Mouse (Mus musculus) neural tube, embryonic 15.5 days (tissue): ENCODE measurements at regions not wholly inside any gene's neighbourhood (a gene's known extent, or its start where the extent isn't known, plus 50 kb on each side); places are given as distances from the start of the nearest gene placed in this dataset.

ENCODE experiments used
- ATAC-seq: fragments of 200-750 bp; cut with Nextera tagmentation; 2 replicates; pipeline ENCODE4 v1.8.0; 2017; ENCODE audit warnings: mild to moderate bottlenecking, moderate TSS enrichment, moderate library complexity; ENCODE audit not compliant: low FRiP score
- H3K27ac ChIP-seq: fragments of 300-500 bp; sonication (generic); replicated peaks from 2 replicates; pipeline ENCODE4 v1.5.1; 2015; ENCODE audit warnings: mild to moderate bottlenecking, inconsistent platforms
- H3K27me3 ChIP-seq: fragments of 300-500 bp; sonication (generic); replicated peaks from 2 replicates; pipeline ENCODE4 v1.6.1; 2015; ENCODE audit warnings: inconsistent platforms
- H3K36me3 ChIP-seq: fragments of 300-500 bp; sonication (generic); 2 replicates; pipeline ENCODE4 v1.6.1; 2015; ENCODE audit warnings: inconsistent platforms
- H3K4me1 ChIP-seq: fragments of 300-500 bp; sonication (generic); 2 replicates; pipeline ENCODE4 v1.6.1; 2015; ENCODE audit warnings: inconsistent platforms
- H3K4me2 ChIP-seq: fragments of 300-500 bp; sonication (generic); 2 replicates; pipeline ENCODE4 v1.6.1; 2015; ENCODE audit warnings: inconsistent platforms, mild to moderate bottlenecking, moderate library complexity
- H3K4me3 ChIP-seq: fragments of 300-500 bp; sonication (generic); replicated peaks from 2 replicates; pipeline ENCODE4 v1.5.1; 2015; ENCODE audit warnings: mild to moderate bottlenecking, inconsistent platforms
- H3K9ac ChIP-seq: fragments of 300-500 bp; sonication (generic); replicated peaks from 2 replicates; pipeline ENCODE4 v1.6.1; 2015; ENCODE audit warnings: mild to moderate bottlenecking, inconsistent platforms
- H3K9me3 ChIP-seq: fragments of 300-500 bp; sonication (generic); replicated peaks from 2 replicates; pipeline ENCODE4 v1.6.1; 2016; ENCODE audit warnings: inconsistent platforms
- WGBS: fragments of 180-500 bp; shearing (Covaris S2); methylation state at CpG from one replicate; pipeline ENCODE4 v1.1.7; 2015; ENCODE audit warnings: mixed read lengths; 5-methylcytosine and 5-hydroxymethylcytosine counted together

DNA sequence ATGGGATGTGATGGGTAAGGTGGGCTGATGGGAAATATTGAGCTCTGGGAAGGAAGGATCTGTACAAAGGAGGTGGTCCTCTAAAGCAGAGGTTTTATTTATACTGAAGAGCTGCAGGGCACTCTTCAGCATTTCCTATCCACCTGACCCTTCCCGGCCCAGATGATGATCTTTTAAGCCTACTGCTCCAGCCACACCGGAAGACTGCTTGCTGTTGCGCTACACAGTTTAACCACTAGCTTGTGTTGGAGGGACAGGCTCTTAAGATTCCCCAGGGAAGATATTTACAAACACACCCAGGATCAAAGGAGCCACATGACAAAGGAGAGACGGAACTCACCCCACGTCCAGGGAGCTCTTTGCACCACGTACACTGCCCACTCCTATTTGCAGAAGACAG lies 196.8 kb upstream of the Rreb1 start:
- WGBS, result 56% methylated on average over 6 of the region's 6 CpGs
- Histone ChIP-seq H3K36me3 (no peaks in the 10 kb centered on the region), H3K27me3 (no peaks in the 10 kb centered on the region), H3K9me3 (no peaks in the 10 kb centered on the region), H3K9ac (no peak overlapping the region), H3K4me3 (no peak overlapping the region), H3K4me2 (no peak overlapping the region), H3K27ac (no peak overlapping the region), H3K4me1 (peaks cover 4% of the 10 kb centered on the region; the same call in 1 of the 2 replicates)
- ATAC-seq, result no peak

DNA sequence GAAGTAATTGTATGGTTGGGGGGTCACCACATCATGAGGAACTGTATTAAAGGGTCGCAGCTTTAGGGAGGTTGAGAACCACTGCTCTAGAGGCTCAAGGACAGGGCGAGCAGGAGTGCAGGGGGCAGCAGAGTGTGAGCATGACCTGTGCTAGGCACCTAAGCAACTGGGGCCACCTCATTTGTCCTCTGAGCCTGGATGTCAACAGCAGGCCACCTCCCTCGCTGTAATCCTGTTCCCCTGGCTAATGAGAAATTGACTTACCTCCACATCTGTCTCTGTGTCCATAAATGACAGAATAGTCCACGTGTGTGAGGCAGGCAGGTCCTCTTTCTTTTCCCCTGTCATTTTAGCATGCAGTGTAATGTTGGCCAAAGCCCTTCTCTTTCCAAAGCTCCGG lies 192.7 kb upstream of the Rreb1 start:
- ATAC-seq, result no peak
- 88% methylated on average over 5 of the region's 5 CpGs for WGBS
- no peak overlapping the region for H3K4me3 ChIP-seq
- H3K27ac ChIP-seq, result no peak overlapping the region
- no peaks in the 10 kb centered on the region for H3K9me3 ChIP-seq
- no peaks in the 10 kb centered on the region for H3K36me3 ChIP-seq
- H3K4me1 ChIP-seq, result no peaks in the 10 kb centered on the region
- no peaks in the 10 kb centered on the region for H3K27me3 ChIP-seq
- H3K9ac ChIP-seq, result no peak overlapping the region
- no peak overlapping the region for H3K4me2 ChIP-seq

GRCm38 (mm10) chr13:37586511-37586910 lies 191.7 kb upstream of the Rreb1 start:
- Histone ChIP-seq H3K27ac (no peak overlapping the region), H3K4me1 (no peaks in the 10 kb centered on the region), H3K9ac (no peak overlapping the region), H3K4me3 (no peak overlapping the region), H3K9me3 (no peaks in the 10 kb centered on the region), H3K4me2 (no peak overlapping the region), H3K36me3 (no peaks in the 10 kb centered on the region), H3K27me3 (no peaks in the 10 kb centered on the region)
- no peak for ATAC-seq
- 42% methylated on average over 4 of the region's 4 CpGs for WGBS

- Histone ChIP-seq H3K27me3 (no peaks in the 10 kb centered on the region), H3K9me3 (no peaks in the 10 kb centered on the region), H3K27ac (no peak overlapping the region), H3K4me1 (no peaks in the 10 kb centered on the region), H3K4me3 (no peak overlapping the region), H3K36me3 (no peaks in the 10 kb centered on the region), H3K9ac (no peak overlapping the region), H3K4me2 (no peak overlapping the region)
- whole genome bisulfite sequencing, result 98% methylated on average over 3 of the region's 3 CpGs
- ATAC-seq, result no peak
These were observed 190.3 kb upstream of the Rreb1 start for GRCm38 (mm10) chr13:37587911-37588310.

DNA sequence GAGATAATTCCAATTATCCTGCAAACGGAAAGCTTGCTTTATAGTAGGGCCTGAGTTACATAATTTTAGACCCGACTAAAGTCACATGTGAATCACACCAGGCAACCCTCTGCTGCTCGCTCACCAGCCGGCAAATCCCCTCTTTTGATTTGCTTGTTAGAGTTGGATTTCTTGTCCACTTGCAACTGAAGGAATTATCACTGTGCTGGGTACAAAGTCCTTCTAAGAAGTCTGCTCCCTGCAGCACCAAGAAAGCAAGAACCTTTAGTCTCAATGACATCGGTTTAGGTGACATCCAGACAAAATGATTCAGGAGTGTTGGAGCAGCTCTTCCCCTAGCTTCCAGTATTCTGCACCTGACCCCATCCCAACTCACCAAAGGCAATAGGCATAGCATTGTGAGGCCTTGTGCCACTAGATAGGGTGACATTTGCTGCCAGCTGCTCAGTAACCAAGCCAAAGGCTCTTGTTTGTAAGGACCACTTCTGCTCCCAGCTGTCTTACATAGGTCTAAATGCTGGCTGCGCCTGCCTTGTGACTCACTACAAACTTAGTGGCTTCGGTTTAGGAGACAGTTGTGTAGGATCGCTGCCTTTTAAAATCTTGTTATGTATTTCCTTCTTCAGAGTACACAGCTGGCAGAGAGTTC lies 189.5 kb upstream of the Rreb1 start:
- ATAC-seq, result no peak
- Histone ChIP-seq H3K36me3 (no peaks in the 10 kb centered on the region), H3K4me1 (no peaks in the 10 kb centered on the region), H3K9me3 (no peaks in the 10 kb centered on the region), H3K27me3 (no peaks in the 10 kb centered on the region), H3K4me3 (no peak overlapping the region), H3K9ac (no peak overlapping the region), H3K4me2 (no peak overlapping the region), H3K27ac (no peak overlapping the region)
- WGBS, result 92% methylated on average over 8 of the region's 8 CpGs

- H3K9ac ChIP-seq, result no peak overlapping the region
- H3K4me2 ChIP-seq, result no peak overlapping the region
- H3K4me3 ChIP-seq, result no peak overlapping the region
- H3K27ac ChIP-seq, result no peak overlapping the region
- 79% methylated on average over 5 of the region's 5 CpGs for WGBS
- H3K9me3 ChIP-seq, result no peaks in the 10 kb centered on the region
- ATAC-seq, result no peak
- H3K36me3 ChIP-seq, result no peaks in the 10 kb centered on the region
- no peaks in the 10 kb centered on the region for H3K4me1 ChIP-seq
- no peaks in the 10 kb centered on the region for H3K27me3 ChIP-seq
These were observed 186.1 kb upstream of the Rreb1 start for GRCm38 (mm10) chr13:37592149-37592548.

DNA sequence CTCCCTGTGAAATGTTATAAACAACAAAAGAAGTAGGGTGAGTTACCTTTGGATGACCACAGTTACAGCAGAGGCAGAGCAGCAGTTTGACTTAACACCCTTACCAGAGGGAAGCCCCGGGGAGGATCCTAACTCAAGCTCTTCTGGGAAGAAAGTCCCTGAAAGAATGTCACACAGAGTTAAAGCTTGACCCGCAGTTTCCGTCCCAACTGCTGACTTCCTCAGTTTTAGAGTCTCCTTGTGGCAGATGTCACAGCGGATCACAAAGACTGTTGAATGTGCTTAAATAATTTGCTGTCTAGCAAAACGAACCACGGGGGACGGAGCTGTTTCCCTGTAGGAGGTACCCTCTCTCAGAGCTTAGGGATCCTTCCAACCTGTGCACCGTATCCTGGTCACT lies 183.0 kb upstream of the Rreb1 start:
- ATAC-seq, result no peak
- H3K27me3 ChIP-seq, result no peaks in the 10 kb centered on the region
- no peaks in the 10 kb centered on the region for H3K9me3 ChIP-seq

GRCm38 (mm10) chr13:37597575-37597974 lies 180.6 kb upstream of the Rreb1 start:
- H3K27ac ChIP-seq, result no peak overlapping the region
- ATAC-seq, result no peak
- no peak overlapping the region for H3K9ac ChIP-seq
- H3K4me2 ChIP-seq, result no peak overlapping the region
- no peaks in the 10 kb centered on the region for H3K9me3 ChIP-seq
- no peaks in the 10 kb centered on the region for H3K4me1 ChIP-seq
- no peaks in the 10 kb centered on the region for H3K36me3 ChIP-seq
- no peak overlapping the region for H3K4me3 ChIP-seq
- WGBS, result 65% methylated on average over 8 of the region's 8 CpGs
- H3K27me3 ChIP-seq, result no peaks in the 10 kb centered on the region

More for the DNA sequence above, 183.0 kb upstream of the Rreb1 start:
- WGBS, result 37% methylated on average over 8 of the region's 8 CpGs
- no peak overlapping the region for H3K4me3 ChIP-seq
- no peak overlapping the region for H3K27ac ChIP-seq
- no peaks in the 10 kb centered on the region for H3K36me3 ChIP-seq
- H3K4me2 ChIP-seq, result no peak overlapping the region
- H3K4me1 ChIP-seq, result no peaks in the 10 kb centered on the region
- no peak overlapping the region for H3K9ac ChIP-seq

DNA sequence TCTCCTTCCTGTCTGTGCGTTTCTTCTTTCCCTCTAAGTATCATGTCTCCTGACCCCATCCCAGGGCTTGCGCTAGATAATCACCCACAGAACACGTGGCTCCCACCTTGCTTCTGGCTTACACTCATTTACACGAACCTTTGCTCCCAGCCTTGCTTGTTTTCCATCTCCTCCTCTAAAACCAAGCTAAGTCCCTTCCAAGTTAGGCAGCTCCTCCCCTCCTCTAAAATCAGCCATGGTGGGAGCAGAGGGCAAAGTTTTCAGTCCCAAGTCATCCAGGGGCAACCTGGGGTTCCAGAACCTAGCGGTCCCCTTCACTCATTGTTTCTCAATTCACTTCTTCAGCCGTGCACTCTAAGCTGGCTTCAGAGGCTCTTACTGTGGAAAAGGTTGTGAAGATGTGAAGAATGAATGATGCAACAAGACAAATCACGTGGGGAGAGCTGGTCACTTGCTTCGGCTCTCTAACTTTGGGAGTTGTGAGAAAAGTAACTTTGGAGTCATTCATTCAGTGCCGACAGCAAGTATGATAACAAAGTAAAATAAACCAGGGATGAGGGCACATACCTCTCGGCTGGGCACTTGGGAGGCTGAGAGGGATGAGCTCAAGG lies 179.9 kb upstream of the Rreb1 start:
- no peak for ATAC-seq
- no peak overlapping the region for H3K4me2 ChIP-seq
- H3K4me3 ChIP-seq, result no peak overlapping the region
- H3K27me3 ChIP-seq, result no peaks in the 10 kb centered on the region
- no peak overlapping the region for H3K9ac ChIP-seq
- H3K9me3 ChIP-seq, result no peaks in the 10 kb centered on the region
- no peak overlapping the region for H3K27ac ChIP-seq
- H3K4me1 ChIP-seq, result no peaks in the 10 kb centered on the region
- WGBS, result 88% methylated on average over 10 of the region's 10 CpGs
- no peaks in the 10 kb centered on the region for H3K36me3 ChIP-seq

DNA sequence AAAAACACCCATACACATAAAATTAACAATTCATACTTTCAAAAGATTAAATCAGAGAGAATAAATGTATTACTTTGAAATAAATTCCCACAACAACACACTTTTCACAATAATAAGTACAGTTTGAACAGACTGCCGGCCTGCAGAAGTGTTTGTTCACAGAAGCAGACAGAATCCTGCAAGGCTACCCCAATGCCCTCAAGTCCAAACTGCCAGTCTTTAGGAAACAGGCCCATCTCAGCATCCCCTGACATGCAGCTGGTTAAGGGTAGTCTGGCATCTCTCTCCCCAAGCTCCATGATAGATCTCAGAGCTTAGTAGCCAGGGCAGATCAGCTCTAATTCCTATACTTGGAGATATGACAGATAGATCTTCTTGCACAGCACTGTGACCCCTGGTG lies 178.5 kb upstream of the Rreb1 start:
- H3K36me3 ChIP-seq, result no peaks in the 10 kb centered on the region
- 94% methylated on average over 1 of the region's 1 CpGs for WGBS
- no peak overlapping the region for H3K4me3 ChIP-seq
- H3K4me1 ChIP-seq, result no peaks in the 10 kb centered on the region
- no peaks in the 10 kb centered on the region for H3K27me3 ChIP-seq
- no peak overlapping the region for H3K9ac ChIP-seq
- no peak for ATAC-seq
- no peak overlapping the region for H3K4me2 ChIP-seq
- no peak overlapping the region for H3K27ac ChIP-seq
- no peaks in the 10 kb centered on the region for H3K9me3 ChIP-seq

- H3K27ac ChIP-seq, result no peak overlapping the region
- no peaks in the 10 kb centered on the region for H3K36me3 ChIP-seq
- no peak overlapping the region for H3K9ac ChIP-seq
- H3K4me1 ChIP-seq, result no peaks in the 10 kb centered on the region
- WGBS, result 92% methylated on average over 9 of the region's 9 CpGs
- no peaks in the 10 kb centered on the region for H3K9me3 ChIP-seq
- no peaks in the 10 kb centered on the region for H3K27me3 ChIP-seq
- no peak overlapping the region for H3K4me3 ChIP-seq
- no peak overlapping the region for H3K4me2 ChIP-seq
- no peak for ATAC-seq
These were observed 178.0 kb upstream of the Rreb1 start for GRCm38 (mm10) chr13:37600172-37600571.

GRCm38 (mm10) chr13:37601068-37601467 lies 177.1 kb upstream of the Rreb1 start:
- Histone ChIP-seq H3K9me3 (no peaks in the 10 kb centered on the region), H3K27ac (no peak overlapping the region), H3K36me3 (no peaks in the 10 kb centered on the region), H3K27me3 (no peaks in the 10 kb centered on the region), H3K4me1 (no peaks in the 10 kb centered on the region), H3K4me2 (no peak overlapping the region), H3K4me3 (no peak overlapping the region), H3K9ac (no peak overlapping the region)
- 72% methylated on average over 7 of the region's 7 CpGs for WGBS
- ATAC-seq, result no peak
